Mouse (Mus musculus): Measurements from ENCODE around the gene Taf15.

Taf15 gene

GRCm38 (mm10) chr11:83455608-83456007, 17.3 kb upstream of the Taf15 start:
- peak; percentile 70 to 93 for DNase-seq (ENCODE audit: inconsistent age in 2 of 2, low spot score in 1 of 2)

GRCm38 (mm10) chr11:83457257-83457656, 15.6 kb upstream of the Taf15 start:
- DNase-seq (ENCODE audit: inconsistent age in 2 of 2, low spot score in 1 of 2), result peak; percentile 11 to 43

- DNase-seq (ENCODE audit: inconsistent age in 2 of 2, low spot score in 1 of 2), result peak; percentile 46 to 81
These were observed 14.8 kb upstream of the Taf15 start for GRCm38 (mm10) chr11:83457912-83458601.

- DNase-seq (ENCODE audit: inconsistent age in 2 of 2, low spot score in 1 of 2), result peak; percentile 12 to 49
These were observed 11.3 kb upstream of the Taf15 start for GRCm38 (mm10) chr11:83461462-83462027.

GRCm38 (mm10) chr11:83462711-83463244, 10.1 kb upstream of the Taf15 start, which contains the start of gene Mmp28:
Gene Mmp28 (minus strand): TSS chr11:83463071.
- peak; percentile 84 to 92 for DNase-seq (ENCODE audit: inconsistent age in 2 of 2, low spot score in 1 of 2)

GRCm38 (mm10) chr11:83465976-83466375, 6.9 kb upstream of the Taf15 start:
- DNase-seq (ENCODE audit: inconsistent age in 2 of 2, low spot score in 1 of 2), result peak; percentile 73 to 90

- DNase-seq (ENCODE audit: inconsistent age in 2 of 2, low spot score in 1 of 2), result peak; percentile 76 to 84
These were observed 5.7 kb upstream of the Taf15 start for GRCm38 (mm10) chr11:83467120-83467652.

GRCm38 (mm10) chr11:83468765-83469164, 4.1 kb upstream of the Taf15 start:
- DNase-seq (ENCODE audit: inconsistent age in 2 of 2, low spot score in 1 of 2), result peak in 1 of 2 experiments; percentile 15

GRCm38 (mm10) chr11:83471766-83472165, 1.1 kb upstream of the Taf15 start:
- no peak for DNase-seq (ENCODE audit: inconsistent age in 2 of 2, low spot score in 1 of 2)

GRCm38 (mm10) chr11:83473235-83474016, 540 bp downstream of the Taf15 start:
- peak; percentile 37 to 73 for DNase-seq (ENCODE audit: inconsistent age in 2 of 2, low spot score in 1 of 2)

GRCm38 (mm10) chr11:83491488-83491887, 18.6 kb downstream of the Taf15 start:
- DNase-seq (ENCODE audit: inconsistent age in 2 of 2, low spot score in 1 of 2), result no peak

- no peak for DNase-seq (ENCODE audit: inconsistent age in 2 of 2, low spot score in 1 of 2)
These were observed 22.7 kb downstream of the Taf15 start for GRCm38 (mm10) chr11:83495571-83495970.

- no peak for DNase-seq (ENCODE audit: inconsistent age in 2 of 2, low spot score in 1 of 2)
These were observed 31.4 kb downstream of the Taf15 start for GRCm38 (mm10) chr11:83504308-83504707.

- peak in 1 of 2 experiments; percentile 60 for DNase-seq (ENCODE audit: inconsistent age in 2 of 2, low spot score in 1 of 2)
These were observed 36.6 kb downstream of the Taf15 start for GRCm38 (mm10) chr11:83509521-83509920.

GRCm38 (mm10) chr11:83517153-83517552, 44.3 kb downstream of the Taf15 start:
- no peak for DNase-seq (ENCODE audit: inconsistent age in 2 of 2, low spot score in 1 of 2)

- DNase-seq (ENCODE audit: inconsistent age in 2 of 2, low spot score in 1 of 2), result no peak
These were observed 45.5 kb downstream of the Taf15 start for GRCm38 (mm10) chr11:83518371-83518770.

- DNase-seq (ENCODE audit: inconsistent age in 2 of 2, low spot score in 1 of 2), result no peak
These were observed 49.2 kb downstream of the Taf15 start, which contains the start of gene Heatr9 for GRCm38 (mm10) chr11:83522075-83522474. Gene Heatr9 (minus strand): TSS chr11:83522175.

- peak; percentile 7 to 64 for DNase-seq (ENCODE audit: inconsistent age in 2 of 2, low spot score in 1 of 2)
These were observed 56.1 kb downstream of the Taf15 start for GRCm38 (mm10) chr11:83529024-83529423.

- DNase-seq (ENCODE audit: inconsistent age in 2 of 2, low spot score in 1 of 2), result no peak
These were observed 57.5 kb downstream of the Taf15 start, which contains the start of gene Ccl5 for GRCm38 (mm10) chr11:83530360-83530759. Gene Ccl5 (minus strand): TSS chr11:83530518.

- no peak for DNase-seq (ENCODE audit: inconsistent age in 2 of 2, low spot score in 1 of 2)
These were observed 60.3 kb downstream of the Taf15 start for GRCm38 (mm10) chr11:83533192-83533591.

GRCm38 (mm10) chr11:83534143-83534542, 61.3 kb downstream of the Taf15 start:
- no peak for DNase-seq (ENCODE audit: inconsistent age in 2 of 2, low spot score in 1 of 2)

Data from adrenal gland, adult (tissue).